Mouse (Mus musculus) E14TG2a.4 (cell line): Measurements from ENCODE around the gene Wdr45b.

ENCODE experiments used
- CTCF ChIP-seq: conservative IDR thresholded peaks from 2 replicates; pipeline ENCODE4 v1.5.1; 2014; ENCODE audit warnings: low read length
- NANOG ChIP-seq: IDR thresholded peaks from 2 replicates; pipeline ENCODE4 v1.6.1; 2014; ENCODE audit warnings: borderline replicate concordance, low read length, mixed read lengths

DNA sequence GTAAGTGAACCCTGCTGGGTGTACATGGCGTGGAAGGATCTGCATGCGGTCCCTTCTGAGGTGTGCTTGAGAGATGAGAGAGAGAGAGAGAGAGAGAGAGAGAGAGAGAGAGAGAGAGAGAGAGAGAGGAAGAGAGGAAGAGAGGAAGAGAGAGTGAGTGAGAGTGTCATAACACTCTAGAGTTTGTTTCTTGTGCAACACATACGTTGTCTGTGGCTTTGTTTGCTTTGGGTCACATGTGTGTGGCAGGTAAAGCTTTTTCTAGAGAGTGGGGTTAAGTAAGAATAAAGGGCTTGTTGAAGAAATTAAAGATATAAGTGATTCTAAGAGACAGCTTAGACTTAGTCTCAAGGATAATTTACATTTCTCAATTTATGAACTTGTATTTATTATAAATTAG is 76.2 kb downstream of the Wdr45b start:
- TF ChIP-seq CTCF (no peak), NANOG (no peak)
